Mouse (Mus musculus): ENCODE data around the gene Plrg1. TPM values are rescaled to one million over a fixed set of nuclear protein-coding genes. Genes with fewer than 3 reads are reported as not detected.

Plrg1 gene
- polyA plus RNA-seq, 1 experiment from 2014 or later = 92.6 TPM

GRCm38 (mm10) chr3:83027546-83028251 lies 27.6 kb upstream of the Plrg1 start:
- H3K36me3 ChIP-seq = no peaks in the 10 kb centered on the region
- H3K4me3 ChIP-seq (replicated peaks) = no peak overlapping the region
- no peaks in the 10 kb centered on the region for H3K27me3 ChIP-seq (replicated peaks)
- H3K9ac ChIP-seq (replicated peaks) = no peak overlapping the region
- 82% methylated on average over 9 of the region's 9 CpGs for whole genome bisulfite sequencing
- no peak overlapping the region for H3K27ac ChIP-seq (replicated peaks)
- H3K4me1 ChIP-seq = no peaks in the 10 kb centered on the region
- no peak overlapping the region for H3K4me2 ChIP-seq
- H3K9me3 ChIP-seq (replicated peaks) = no peaks in the 10 kb centered on the region
- ATAC-seq (ENCODE audit: low FRiP score) = no peak

DNA sequence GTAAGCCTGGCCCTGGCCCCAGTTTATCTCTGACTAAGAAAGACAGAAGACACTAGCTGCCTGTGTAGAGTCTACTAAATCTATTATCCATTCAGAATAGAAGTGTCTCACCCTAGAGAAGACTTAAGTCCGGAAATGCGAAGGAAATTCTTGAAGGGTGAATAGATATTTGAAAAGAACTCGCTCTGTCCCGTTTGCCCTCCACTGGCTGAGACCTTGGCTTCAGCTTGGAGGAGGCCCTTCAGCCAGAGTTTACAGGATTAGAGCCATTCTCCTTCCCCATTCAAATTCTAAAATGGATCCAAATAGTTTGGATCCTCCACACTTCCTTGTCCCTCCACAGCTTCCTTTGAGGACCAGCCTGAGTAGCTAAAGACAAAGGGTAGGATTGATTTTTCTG lies 25.0 kb upstream of the Plrg1 start:
- ATAC-seq (ENCODE audit: low FRiP score) = no peak
- no peak overlapping the region for H3K27ac ChIP-seq (replicated peaks)
- no peaks in the 10 kb centered on the region for H3K36me3 ChIP-seq
- no peaks in the 10 kb centered on the region for H3K4me1 ChIP-seq
- no peaks in the 10 kb centered on the region for H3K27me3 ChIP-seq (replicated peaks)
- H3K9ac ChIP-seq (replicated peaks) = no peak overlapping the region
- H3K4me3 ChIP-seq (replicated peaks) = no peak overlapping the region
- H3K9me3 ChIP-seq (replicated peaks) = no peaks in the 10 kb centered on the region
- no peak overlapping the region for H3K4me2 ChIP-seq
- 90% methylated on average over 4 of the region's 4 CpGs for WGBS

DNA sequence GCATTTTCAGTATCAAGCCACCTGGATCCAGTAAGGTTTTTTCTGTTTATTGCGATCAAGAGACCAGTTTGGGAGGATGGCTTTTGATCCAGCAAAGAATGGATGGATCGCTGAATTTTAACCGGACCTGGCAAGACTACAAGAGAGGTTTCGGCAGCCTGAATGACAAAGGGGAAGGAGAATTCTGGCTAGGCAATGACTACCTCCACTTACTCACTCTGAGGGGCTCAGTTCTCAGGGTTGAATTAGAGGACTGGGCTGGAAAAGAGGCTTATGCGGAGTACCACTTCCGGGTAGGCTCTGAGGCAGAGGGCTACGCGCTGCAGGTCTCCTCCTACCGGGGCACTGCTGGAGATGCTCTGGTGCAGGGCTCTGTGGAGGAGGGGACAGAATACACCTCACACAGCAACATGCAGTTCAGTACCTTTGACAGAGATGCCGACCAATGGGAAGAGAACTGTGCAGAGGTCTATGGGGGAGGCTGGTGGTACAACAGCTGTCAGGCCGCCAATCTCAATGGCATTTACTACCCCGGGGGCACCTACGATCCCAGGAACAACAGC lies 22.5 kb upstream of the Plrg1 start:
- Histone ChIP-seq H3K4me1 (no peaks in the 10 kb centered on the region), H3K4me2 (peak overlapping the region; percentile 38), H3K27ac (replicated peaks) (no peak overlapping the region), H3K27me3 (replicated peaks) (no peaks in the 10 kb centered on the region), H3K9ac (replicated peaks) (no peak overlapping the region), H3K4me3 (replicated peaks) (peak overlapping the region; percentile 13; the same call in 1 of the 2 replicates), H3K9me3 (replicated peaks) (no peaks in the 10 kb centered on the region), H3K36me3 (no peaks in the 10 kb centered on the region)
- ATAC-seq (ENCODE audit: low FRiP score) = no peak
- WGBS = 45% methylated on average over 13 of the region's 13 CpGs

DNA sequence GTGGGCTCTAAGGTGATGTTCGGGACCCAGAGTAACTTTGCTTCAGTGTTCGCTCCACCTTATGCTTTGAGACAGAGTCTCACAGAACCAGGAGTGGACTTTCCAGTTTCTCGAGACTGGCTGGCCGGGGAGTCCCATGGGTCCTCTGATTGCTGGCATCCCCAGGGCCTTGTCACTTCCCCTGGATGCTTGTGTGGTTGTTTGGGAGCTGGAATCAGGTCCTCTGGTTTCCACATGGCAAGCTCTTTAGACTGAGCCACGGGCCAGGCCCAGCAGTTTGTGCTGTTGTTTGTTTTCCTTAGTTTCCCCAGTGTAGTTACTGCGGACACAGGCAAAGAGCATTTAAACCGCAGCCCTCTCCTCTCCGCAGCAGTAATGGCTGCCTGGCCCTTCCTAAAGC lies 21.5 kb upstream of the Plrg1 start:
- no peak overlapping the region for H3K9ac ChIP-seq (replicated peaks)
- no peaks in the 10 kb centered on the region for H3K9me3 ChIP-seq (replicated peaks)
- H3K4me2 ChIP-seq = no peak overlapping the region
- no peaks in the 10 kb centered on the region for H3K4me1 ChIP-seq
- H3K4me3 ChIP-seq (replicated peaks) = no peak overlapping the region
- no peak overlapping the region for H3K27ac ChIP-seq (replicated peaks)
- WGBS = 85% methylated on average over 8 of the region's 8 CpGs
- ATAC-seq (ENCODE audit: low FRiP score) = no peak
- H3K27me3 ChIP-seq (replicated peaks) = no peaks in the 10 kb centered on the region
- H3K36me3 ChIP-seq = no peaks in the 10 kb centered on the region

GRCm38 (mm10) chr3:83038865-83039264 lies 16.5 kb upstream of the Plrg1 start:
- H3K4me1 ChIP-seq = no peaks in the 10 kb centered on the region
- no peak overlapping the region for H3K27ac ChIP-seq (replicated peaks)
- no peak overlapping the region for H3K4me2 ChIP-seq
- WGBS = 71% methylated on average over 2 of the region's 2 CpGs
- ATAC-seq (ENCODE audit: low FRiP score) = no peak
- no peaks in the 10 kb centered on the region for H3K36me3 ChIP-seq
- H3K4me3 ChIP-seq (replicated peaks) = no peak overlapping the region
- H3K9me3 ChIP-seq (replicated peaks) = no peaks in the 10 kb centered on the region
- H3K9ac ChIP-seq (replicated peaks) = no peak overlapping the region
- no peaks in the 10 kb centered on the region for H3K27me3 ChIP-seq (replicated peaks)

- H3K4me3 ChIP-seq (replicated peaks) = no peak overlapping the region
- no peaks in the 10 kb centered on the region for H3K9me3 ChIP-seq (replicated peaks)
- no peak overlapping the region for H3K27ac ChIP-seq (replicated peaks)
- 83% methylated on average over 4 of the region's 4 CpGs for WGBS
- H3K4me2 ChIP-seq = no peak overlapping the region
- H3K27me3 ChIP-seq (replicated peaks) = no peaks in the 10 kb centered on the region
- H3K36me3 ChIP-seq = no peaks in the 10 kb centered on the region
- H3K9ac ChIP-seq (replicated peaks) = no peak overlapping the region
- no peaks in the 10 kb centered on the region for H3K4me1 ChIP-seq
- no peak for ATAC-seq (ENCODE audit: low FRiP score)
Observed at GRCm38 (mm10) chr3:83039666-83040065, 15.7 kb upstream of the Plrg1 start.

- 95% methylated on average over 5 of the region's 5 CpGs for WGBS
Observed at GRCm38 (mm10) chr3:83042451-83042850, 12.9 kb upstream of the Plrg1 start.

GRCm38 (mm10) chr3:83046649-83047048 lies 8.7 kb upstream of the Plrg1 start:
- H3K9me3 ChIP-seq (replicated peaks) = no peaks in the 10 kb centered on the region
- H3K27me3 ChIP-seq (replicated peaks) = no peaks in the 10 kb centered on the region
- WGBS = 91% methylated on average over 11 of the region's 11 CpGs
- no peaks in the 10 kb centered on the region for H3K36me3 ChIP-seq
- no peak for ATAC-seq (ENCODE audit: low FRiP score)
- no peak overlapping the region for H3K27ac ChIP-seq (replicated peaks)
- H3K4me3 ChIP-seq (replicated peaks) = no peak overlapping the region
- no peaks in the 10 kb centered on the region for H3K4me1 ChIP-seq
- no peak overlapping the region for H3K4me2 ChIP-seq
- H3K9ac ChIP-seq (replicated peaks) = no peak overlapping the region

More at GRCm38 (mm10) chr3:83042451-83042850, 12.9 kb upstream of the Plrg1 start:
- H3K27me3 ChIP-seq (replicated peaks) = no peaks in the 10 kb centered on the region
- no peak overlapping the region for H3K9ac ChIP-seq (replicated peaks)
- no peak overlapping the region for H3K4me3 ChIP-seq (replicated peaks)
- H3K27ac ChIP-seq (replicated peaks) = no peak overlapping the region
- no peaks in the 10 kb centered on the region for H3K36me3 ChIP-seq
- H3K4me2 ChIP-seq = no peak overlapping the region
- no peaks in the 10 kb centered on the region for H3K4me1 ChIP-seq
- ATAC-seq (ENCODE audit: low FRiP score) = no peak
- H3K9me3 ChIP-seq (replicated peaks) = no peaks in the 10 kb centered on the region

- WGBS = 83% methylated on average over 8 of the region's 8 CpGs
- H3K27ac ChIP-seq (replicated peaks) = no peak within 1 kb of the TSS
- H3K9me3 ChIP-seq (replicated peaks) = no peaks in the 10 kb centered on the region
- H3K4me3 ChIP-seq (replicated peaks) = no peak within 1 kb of the TSS
- ATAC-seq (ENCODE audit: low FRiP score) = no peak
- H3K27me3 ChIP-seq (replicated peaks) = no peaks in the 10 kb centered on the region
- no peak within 1 kb of the TSS for H3K9ac ChIP-seq (replicated peaks)
- H3K4me1 ChIP-seq = no peaks in the 10 kb centered on the region
- no peaks in the 10 kb centered on the region for H3K36me3 ChIP-seq
- H3K4me2 ChIP-seq = no peak within 1 kb of the TSS
Observed at GRCm38 (mm10) chr3:83049680-83050079, 5.6 kb upstream of the Plrg1 start, which contains the start of gene Fgb. TSS of gene Fgb (minus strand) at chr3:83049863.

DNA sequence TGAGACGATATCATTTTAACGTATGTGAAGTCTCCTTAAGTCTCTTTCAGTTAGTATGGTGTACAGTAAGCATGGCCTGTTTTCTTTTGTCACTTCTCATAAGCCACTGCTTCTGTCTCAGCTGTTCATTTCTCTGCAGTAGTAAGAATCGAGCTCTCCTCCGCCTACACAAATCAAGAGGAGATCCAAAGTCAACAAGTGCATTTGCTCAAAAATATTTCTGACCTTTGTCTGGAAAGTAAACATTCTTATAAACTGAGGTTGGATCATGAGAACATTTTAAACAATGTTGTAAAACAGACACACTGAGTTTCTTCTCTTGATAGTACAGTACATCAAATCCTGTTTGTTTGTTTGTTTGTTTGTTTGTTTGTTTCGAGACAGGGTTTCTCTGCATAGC lies 4.7 kb upstream of the Plrg1 start:
- WGBS = 85% methylated on average over 5 of the region's 5 CpGs
- no peaks in the 10 kb centered on the region for H3K9me3 ChIP-seq (replicated peaks)
- no peak overlapping the region for H3K4me2 ChIP-seq
- no peak overlapping the region for H3K9ac ChIP-seq (replicated peaks)
- no peaks in the 10 kb centered on the region for H3K36me3 ChIP-seq
- H3K27ac ChIP-seq (replicated peaks) = no peak overlapping the region
- no peaks in the 10 kb centered on the region for H3K27me3 ChIP-seq (replicated peaks)
- ATAC-seq (ENCODE audit: low FRiP score) = no peak
- no peak overlapping the region for H3K4me3 ChIP-seq (replicated peaks)
- H3K4me1 ChIP-seq = no peaks in the 10 kb centered on the region

DNA sequence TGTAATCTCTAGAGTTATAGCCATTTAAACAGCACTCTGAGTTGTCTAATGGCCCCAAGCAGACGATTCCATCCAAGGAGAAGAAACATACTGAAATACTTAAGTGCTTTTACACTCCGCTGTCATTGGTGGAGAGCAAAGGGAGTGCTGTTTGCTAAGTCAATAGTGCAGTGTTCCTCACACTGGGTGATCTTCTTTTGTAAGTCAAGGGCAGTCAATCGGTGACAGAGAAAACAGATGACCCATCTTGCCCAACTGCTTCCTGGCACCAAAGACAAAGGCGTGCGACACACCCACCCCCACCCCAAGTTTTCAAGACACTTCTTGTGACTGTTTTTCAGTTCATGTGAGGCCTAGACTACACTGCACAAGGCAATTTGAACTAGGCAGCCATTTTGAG lies 3.2 kb upstream of the Plrg1 start:
- Histone ChIP-seq H3K9me3 (replicated peaks) (no peaks in the 10 kb centered on the region), H3K36me3 (0 out of 2 replicates have a peak, but pooled peaks cover 3% of the 10 kb centered on the region), H3K4me1 (peaks cover 13% of the 10 kb centered on the region), H3K4me3 (replicated peaks) (no peak overlapping the region), H3K27me3 (replicated peaks) (no peaks in the 10 kb centered on the region), H3K4me2 (no peak overlapping the region), H3K27ac (replicated peaks) (no peak overlapping the region), H3K9ac (replicated peaks) (no peak overlapping the region)
- 73% methylated on average over 5 of the region's 5 CpGs for WGBS
- ATAC-seq (ENCODE audit: low FRiP score) = no peak

- H3K27ac ChIP-seq (replicated peaks) = no peak overlapping the region
- peaks cover 16% of the 10 kb centered on the region for H3K4me1 ChIP-seq
- 92% methylated on average over 7 of the region's 7 CpGs for WGBS
Observed at GRCm38 (mm10) chr3:83053126-83053525, 2.2 kb upstream of the Plrg1 start.

More at GRCm38 (mm10) chr3:83053126-83053525, 2.2 kb upstream of the Plrg1 start:
- no peak overlapping the region for H3K4me3 ChIP-seq (replicated peaks)
- H3K9ac ChIP-seq (replicated peaks) = no peak overlapping the region
- ATAC-seq (ENCODE audit: low FRiP score) = no peak
- H3K36me3 ChIP-seq = peaks cover 9% of the 10 kb centered on the region; the same call in 1 of the 2 replicates
- no peaks in the 10 kb centered on the region for H3K27me3 ChIP-seq (replicated peaks)
- no peak overlapping the region for H3K4me2 ChIP-seq
- H3K9me3 ChIP-seq (replicated peaks) = no peaks in the 10 kb centered on the region

Measured in neural tube, embryonic 15.5 days (tissue).